Mouse (Mus musculus) brain, adult 2 months (tissue): ENCODE results near the gene Map3k1.

Experiments
- DNase-seq: peaks from one replicate; pipeline ENCODE4 v3.0.0; 2011; ENCODE audit warnings: low read depth, low spot score

Gene Map3k1

GRCm38 (mm10) chr13:111792130-111792974, 16.4 kb downstream of the Map3k1 start:
- DNase-seq = peak; percentile 91

- DNase-seq = no peak
Measured at GRCm38 (mm10) chr13:111791596-111791995, 17.2 kb downstream of the Map3k1 start.

- no peak for DNase-seq
Measured at GRCm38 (mm10) chr13:111789420-111790065, 19.2 kb downstream of the Map3k1 start.

- DNase-seq = no peak
Measured at GRCm38 (mm10) chr13:111788882-111789281, 19.9 kb downstream of the Map3k1 start.

GRCm38 (mm10) chr13:111787857-111788619, 20.8 kb downstream of the Map3k1 start:
- DNase-seq = peak; percentile 85

GRCm38 (mm10) chr13:111786584-111786983, 22.2 kb downstream of the Map3k1 start:
- DNase-seq = no peak

GRCm38 (mm10) chr13:111783451-111783850, 25.3 kb downstream of the Map3k1 start:
- DNase-seq = peak; percentile 81

GRCm38 (mm10) chr13:111779471-111779870, 29.3 kb downstream of the Map3k1 start:
- no peak for DNase-seq

GRCm38 (mm10) chr13:111778606-111779005, 30.2 kb downstream of the Map3k1 start:
- no peak for DNase-seq

- no peak for DNase-seq
Measured at GRCm38 (mm10) chr13:111777865-111778264, 30.9 kb downstream of the Map3k1 start.

- DNase-seq = peak; percentile 58
Measured at GRCm38 (mm10) chr13:111777179-111777578, 31.6 kb downstream of the Map3k1 start.

- no peak for DNase-seq
Measured at GRCm38 (mm10) chr13:111772075-111772474, 36.7 kb downstream of the Map3k1 start.

GRCm38 (mm10) chr13:111771232-111771631, 37.6 kb downstream of the Map3k1 start:
- peak; percentile 86 for DNase-seq

- no peak for DNase-seq
Measured at GRCm38 (mm10) chr13:111770776-111771175, 38.0 kb downstream of the Map3k1 start.

- no peak for DNase-seq
Measured at GRCm38 (mm10) chr13:111762526-111762925, 46.3 kb downstream of the Map3k1 start.

GRCm38 (mm10) chr13:111756986-111757385, 51.8 kb downstream of the Map3k1 start:
- no peak for DNase-seq

- DNase-seq = no peak
Measured at GRCm38 (mm10) chr13:111755937-111756336, 52.9 kb downstream of the Map3k1 start.

GRCm38 (mm10) chr13:111755377-111755776, 53.4 kb downstream of the Map3k1 start:
- DNase-seq = no peak

- no peak for DNase-seq
Measured at GRCm38 (mm10) chr13:111753321-111753720, 55.5 kb downstream of the Map3k1 start.

GRCm38 (mm10) chr13:111748301-111749062, 60.3 kb downstream of the Map3k1 start:
- no peak for DNase-seq

GRCm38 (mm10) chr13:111746831-111747230, 62.0 kb downstream of the Map3k1 start:
- DNase-seq = no peak
